Mouse (Mus musculus) CH12.LX (cell line): ENCODE measurements around the gene Arhgef11. TPM values are rescaled to one million over a fixed set of nuclear protein-coding genes. Genes with fewer than 3 reads are reported as not detected.

Experiments used
- DNase-seq: peaks from one replicate; pipeline ENCODE4 v3.0.0-alpha.2; 2013; ENCODE audit errors: extremely low read depth
- H3K27ac ChIP-seq: 2 replicates; pipeline ENCODE4 v1.5.1; 2012; ENCODE audit warnings: low read depth, mild to moderate bottlenecking, control low read depth, moderate library complexity; ENCODE audit not compliant: insufficient read depth
- H3K27me3 ChIP-seq: replicated peaks from 2 replicates; pipeline ENCODE3; 2012; ENCODE audit warnings: inconsistent platforms
- H3K36me3 ChIP-seq, 2 experiments: replicated peaks in 1 of 2; 2 replicates each; pipeline versions ENCODE3 to v1.6.1; 2012; ENCODE audit warnings: inconsistent platforms in 1 of 2, low read length in 1 of 2, mild to moderate bottlenecking in 1 of 2, mixed read lengths in 1 of 2, moderate library complexity in 1 of 2; ENCODE audit not compliant: control insufficient read depth in 1 of 2, insufficient read depth in 1 of 2
- H3K4me1 ChIP-seq, 2 experiments: 2 replicates each; pipeline ENCODE4 v1.6.1; 2012; ENCODE audit warnings: inconsistent platforms in 1 of 2, moderate library complexity in 1 of 2; ENCODE audit not compliant: insufficient read depth in 2 of 2, control insufficient read depth in 1 of 2
- H3K4me2 ChIP-seq: 2 replicates; pipeline ENCODE4 v1.6.1; 2012; ENCODE audit warnings: low read depth, mild to moderate bottlenecking, control low read depth; ENCODE audit not compliant: poor library complexity, insufficient read depth, severe bottlenecking
- H3K4me3 ChIP-seq, 3 experiments: fragments of 150-350 bp in 1 of 3; sonication (generic) in 1 of 3; replicated peaks in 1 of 3; 2 replicates each; pipeline versions ENCODE3 to v1.5.1; 2011 to 2012; ENCODE audit warnings: low read depth in 2 of 3, low read length in 2 of 3, mild to moderate bottlenecking in 2 of 3, moderate library complexity in 2 of 3, control low read depth in 1 of 3, improper control_type of control experiment in 1 of 3, inconsistent platforms in 1 of 3, mixed read lengths in 1 of 3; ENCODE audit not compliant: poor library complexity in 1 of 3
- H3K79me2 ChIP-seq: replicated peaks from 2 replicates; pipeline ENCODE4 v1.6.1; 2012; ENCODE audit warnings: mild to moderate bottlenecking, moderate library complexity; ENCODE audit not compliant: control insufficient read depth, poor library complexity, insufficient read depth, severe bottlenecking; ENCODE audit errors: extremely low read depth
- H3K9ac ChIP-seq: 2 replicates; pipeline ENCODE4 v1.6.1; 2012; ENCODE audit warnings: low read depth, mild to moderate bottlenecking, control low read depth, moderate library complexity; ENCODE audit not compliant: insufficient read depth
- H3K9me3 ChIP-seq: replicated peaks from 2 replicates; pipeline ENCODE3; 2012; ENCODE audit warnings: low read length, inconsistent platforms, mixed read lengths
- EP300 ChIP-seq: IDR thresholded peaks from 2 replicates; pipeline ENCODE4 v1.6.1; 2011; ENCODE audit warnings: low read length, improper control_type of control experiment
- GABPA ChIP-seq: IDR thresholded peaks from 2 replicates; pipeline ENCODE4 v1.6.1; 2012; ENCODE audit warnings: low read depth, low read length, improper control_type of control experiment, inconsistent platforms; ENCODE audit not compliant: insufficient replicate concordance
- HCFC1 ChIP-seq: IDR thresholded peaks from 2 replicates; pipeline ENCODE4 v1.6.1; 2012; ENCODE audit warnings: low read depth, mild to moderate bottlenecking, inconsistent platforms, low read length, improper control_type of control experiment
- JUN ChIP-seq: IDR thresholded peaks from 2 replicates; pipeline ENCODE4 v1.6.1; 2011; ENCODE audit warnings: low read depth, mild to moderate bottlenecking, low read length, improper control_type of control experiment, moderate library complexity; ENCODE audit not compliant: insufficient read depth
- JUND ChIP-seq: conservative IDR thresholded peaks from 2 replicates; pipeline ENCODE4 v1.6.1; 2011; ENCODE audit warnings: low read depth, low read length, improper control_type of control experiment
- NELFE ChIP-seq: IDR thresholded peaks from 2 replicates; pipeline ENCODE4 v1.6.1; 2011; ENCODE audit warnings: low read depth, low read length, improper control_type of control experiment
- POLR2AphosphoS2 ChIP-seq: IDR thresholded peaks from 2 replicates; pipeline ENCODE4 v1.6.1; 2011; ENCODE audit warnings: low read depth, low read length, improper control_type of control experiment
- RAD21 ChIP-seq: IDR thresholded peaks from 2 replicates; pipeline ENCODE4 v1.6.1; 2011; ENCODE audit warnings: low read depth, mild to moderate bottlenecking, low read length, improper control_type of control experiment, moderate library complexity
- TBP ChIP-seq: conservative IDR thresholded peaks from 2 replicates; pipeline ENCODE4 v1.6.1; 2011; ENCODE audit warnings: low read depth, low read length, improper control_type of control experiment
- TCF12 ChIP-seq: IDR thresholded peaks from 2 replicates; pipeline ENCODE4 v1.6.1; 2014; ENCODE audit warnings: low read depth, mild to moderate bottlenecking, inconsistent platforms, low read length, improper control_type of control experiment
- UBTF ChIP-seq: IDR thresholded peaks from 2 replicates; pipeline ENCODE4 v1.6.1; 2012; ENCODE audit warnings: low read depth, mild to moderate bottlenecking, inconsistent platforms, low read length, improper control_type of control experiment, moderate library complexity
- ZMIZ1 ChIP-seq: IDR thresholded peaks from 2 replicates; pipeline ENCODE4 v1.6.1; 2012; ENCODE audit warnings: low read depth, mild to moderate bottlenecking, inconsistent platforms, low read length, improper control_type of control experiment
- dilution Hi-C: fragments of 300-500 bp; cut with MboI; formaldehyde crosslinking; loops from 2 replicates; pipeline ENCODE4 v1.14.3; 2020; ENCODE audit warnings: low sequenced_read_pairs; ENCODE audit not compliant: extremely low pct_unique_long_range_greater_than_20kb, extremely low pct_ligation_motif_present
- in situ Hi-C: fragments of 300-500 bp; cut with MboI; formaldehyde crosslinking; loops from 3 replicates; pipeline ENCODE4 v1.14.3; 2019; ENCODE audit warnings: low sequenced_read_pairs, low pct_ligation_motif_present, low pct_unique_long_range_greater_than_20kb, mixed read lengths
- polyA plus RNA-seq: library from polyadenylated mRNA; unstranded; fragments of >175 nt; gene quantifications from 2 replicates; pipeline ENCODE4 v1.2.1, GENCODE M21; 2012; ENCODE audit warnings: low read depth; ENCODE audit not compliant: insufficient read length
- total RNA-seq, 2 experiments: library from RNA; depleted of rRNA; stranded (reverse); fragments of 300-350 nt in 1 of 2; fragments of >200 nt in 1 of 2; gene quantifications; 2 replicates each; pipeline ENCODE4 v1.2.3; 2012 to 2014

Arhgef11 gene
- total and polyA plus RNA-seq, 3 experiments = 5.6 to 11.7 (median 8.7) TPM

DNA sequence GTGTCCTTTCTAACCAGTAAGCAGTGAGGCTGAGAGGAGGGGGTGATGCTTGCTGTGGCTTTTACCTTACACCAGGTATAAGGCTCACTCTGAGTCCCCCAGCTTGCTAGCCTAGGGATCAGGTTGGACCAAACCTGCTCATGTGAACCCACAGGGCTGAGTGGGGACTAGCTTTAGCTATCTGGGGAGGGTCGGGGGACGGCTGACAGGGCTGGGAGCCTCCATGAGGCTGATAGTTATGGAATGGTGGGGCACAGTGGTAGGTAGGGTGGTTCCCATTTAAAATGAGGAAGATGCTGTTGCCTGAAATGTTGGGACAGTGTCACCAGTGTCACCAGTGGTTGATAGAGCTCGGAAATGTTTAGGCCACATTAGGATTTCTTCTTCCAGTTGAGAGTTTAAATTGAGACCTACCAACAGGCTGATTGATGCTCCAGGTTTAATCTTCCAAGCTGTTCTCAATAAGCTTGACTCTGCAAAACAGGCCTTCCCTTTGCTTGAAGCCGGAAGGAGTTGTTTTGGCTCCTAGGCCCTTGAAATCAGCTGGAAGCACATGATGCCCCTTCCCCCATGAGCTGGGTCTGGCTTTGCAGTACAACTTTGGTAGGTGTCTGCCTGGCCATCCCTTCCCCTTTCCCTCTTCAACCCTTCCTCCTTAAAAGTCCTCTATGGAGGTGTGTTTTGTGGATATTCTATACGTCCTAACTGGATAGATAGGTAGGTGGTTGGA, 1.8 kb downstream of the Arhgef11 start:
- no peak for DNase-seq
- Histone ChIP-seq H3K27me3 (peaks cover 8% of the 10 kb centered on the region), H3K27ac (no peak overlapping the region), H3K9ac (peak overlapping the region; percentile 76; the same call in 1 of the 2 replicates), H3K4me2 (peak overlapping the region; percentile 72), H3K4me3 (peak overlapping the region; percentile 67 to 79 (median 73)), H3K36me3 (peaks cover 0 to 8% of the 10 kb centered on the region in 2 experiments), H3K4me1 (peaks cover 15 to 40% of the 10 kb centered on the region in 2 experiments), H3K79me2 (peaks cover 22% of the 10 kb centered on the region), H3K9me3 (no peaks in the 10 kb centered on the region)
- dilution Hi-C loops (no loop called here), in situ Hi-C loops (no loop called here)
- TF ChIP-seq NELFE = no peak
- no peak for TF ChIP-seq EP300
- no peak for TF ChIP-seq POLR2AphosphoS2
- no peak for TF ChIP-seq TBP
- TF ChIP-seq GABPA = no peak
- no peak for TF ChIP-seq UBTF
- no peak for TF ChIP-seq JUND
- no peak for TF ChIP-seq ZMIZ1
- no peak for TF ChIP-seq RAD21
- TF ChIP-seq, all 38 proteins: peak for 0

DNA sequence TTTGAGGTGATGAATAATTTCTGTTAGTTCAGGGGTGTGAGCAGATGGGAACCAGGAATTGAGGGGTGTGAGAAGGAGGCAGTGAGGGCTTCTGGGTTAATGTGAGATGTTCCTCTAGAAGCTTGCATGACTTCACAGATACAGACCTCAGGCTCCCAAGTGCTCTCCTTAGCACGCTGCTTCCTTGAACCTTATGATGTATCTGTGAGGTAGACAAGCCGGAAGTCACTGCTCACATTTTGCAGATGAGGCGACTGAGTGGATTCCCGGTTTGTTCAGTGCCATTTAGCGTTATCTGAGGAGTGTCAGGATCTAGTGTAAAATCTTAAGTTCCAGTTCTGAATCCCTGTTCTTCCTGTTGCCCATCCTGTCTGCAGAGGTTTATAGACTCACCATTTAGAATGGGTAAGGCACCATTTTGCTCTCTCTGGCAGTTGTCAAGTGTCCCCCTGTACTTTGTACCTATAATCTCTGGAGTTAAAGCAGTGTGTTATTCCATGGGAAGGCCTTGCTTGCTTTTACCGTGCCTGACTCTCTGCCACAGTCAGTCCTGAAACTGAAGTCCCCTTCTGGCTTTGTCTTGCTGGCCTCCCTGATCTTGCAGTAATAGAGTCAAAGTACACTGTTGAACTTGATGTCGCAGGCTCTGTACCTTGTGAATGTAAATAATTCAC, 3.0 kb downstream of the Arhgef11 start:
- DNase-seq = no peak
- Histone ChIP-seq H3K4me3 (peak overlapping the region in 1 of 3 experiments; percentile 40), H3K4me2 (peak overlapping the region; percentile 84), H3K79me2 (peaks cover 22% of the 10 kb centered on the region), H3K27me3 (peaks cover 7% of the 10 kb centered on the region), H3K27ac (no peak overlapping the region), H3K9ac (peak overlapping the region; percentile 13; the same call in 1 of the 2 replicates), H3K9me3 (no peaks in the 10 kb centered on the region), H3K36me3 (peaks cover 0 to 8% of the 10 kb centered on the region in 2 experiments), H3K4me1 (peaks cover 15 to 40% of the 10 kb centered on the region in 2 experiments)
- dilution Hi-C loops (no loop called here), in situ Hi-C loops (no loop called here)
- TF ChIP-seq JUN (no peak), TCF12 (no peak)

DNA sequence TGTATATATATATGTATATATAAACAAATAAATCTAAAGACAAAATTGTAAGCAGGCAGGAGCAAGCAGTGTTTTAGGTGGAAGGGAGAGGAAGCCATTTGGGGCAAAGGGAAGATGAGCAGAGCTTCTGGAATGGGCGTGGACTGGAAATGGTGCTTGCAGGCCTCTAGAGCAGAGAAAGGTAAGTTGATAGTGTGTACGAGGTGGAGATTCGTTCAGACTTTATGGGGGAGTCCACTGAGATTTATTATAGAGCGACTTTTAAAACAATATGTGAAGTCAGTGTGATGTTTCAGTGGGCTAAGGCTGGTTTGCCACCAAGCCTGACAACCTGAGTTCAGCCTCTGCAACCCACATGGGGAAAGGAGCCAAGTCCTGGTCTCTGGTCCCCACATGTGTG, 7.5 kb downstream of the Arhgef11 start:
- H3K27me3 ChIP-seq = no peaks in the 10 kb centered on the region
- no peak overlapping the region for H3K9ac ChIP-seq
- dilution Hi-C loops = no loop called here
- H3K27ac ChIP-seq = no peak overlapping the region
- H3K4me1 ChIP-seq = peaks cover 8 to 15% of the 10 kb centered on the region in 2 experiments; a peak in 2 of 4 replicates
- TF ChIP-seq HCFC1 = no peak
- no peak for TF ChIP-seq JUND
- no peak overlapping the region for H3K4me2 ChIP-seq
- H3K36me3 ChIP-seq = peaks cover 0 to 11% of the 10 kb centered on the region in 2 experiments
- H3K9me3 ChIP-seq = no peaks in the 10 kb centered on the region
- no peak overlapping the region for H3K4me3 ChIP-seq
- DNase-seq = no peak
- in situ Hi-C loops = no loop called here
- H3K79me2 ChIP-seq = peaks cover 14% of the 10 kb centered on the region
